Mouse (Mus musculus) adrenal gland, postnatal 4 days (tissue): ENCODE results near the gene Rassf4. TPM values are rescaled to one million over a fixed set of nuclear protein-coding genes. Genes with fewer than 3 reads are reported as not detected.
A peak's percentile ranks its signal among the peaks of the same experiment; 100 is the strongest.
"Not testable (repeated sequence)": the region's sequence is repeated elsewhere in the genome, so short reads cannot be mapped to it uniquely, and the experiment has no call there.

Experiments used
- DNase-seq, 2 experiments: peaks; one replicate each; pipeline ENCODE4 v3.0.0; 2021 to 2022; ENCODE audit warnings: low spot score in 2 of 2, mixed read lengths in 2 of 2
- total RNA-seq, 2 experiments: library from RNA; stranded (reverse); gene quantifications; 2 replicates each; pipeline ENCODE4 v1.2.3; 2021

Rassf4 gene
- total RNA-seq, 2 experiments from 2014 or later: 5.7 to 7.7 TPM

DNA sequence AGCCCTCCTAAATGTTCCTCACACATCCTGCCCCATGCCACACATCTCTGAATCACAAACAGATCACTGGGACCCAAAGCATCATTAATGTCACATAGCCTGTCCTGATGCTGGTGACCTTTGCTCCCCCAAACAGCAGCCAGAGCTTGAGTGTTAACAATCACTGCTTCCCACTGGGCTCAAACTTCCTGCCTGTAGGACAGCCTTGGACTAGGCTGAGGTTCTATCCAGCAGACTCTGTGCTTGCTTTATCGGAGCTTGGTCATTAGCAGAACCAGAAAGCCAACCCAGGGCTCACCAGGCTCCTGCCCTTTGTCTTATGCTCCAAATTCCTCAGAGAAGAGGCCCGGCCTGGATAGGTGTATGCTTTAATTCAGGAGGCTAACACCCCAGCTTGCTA lies 34.9 kb downstream of the Rassf4 start:
- no peak for DNase-seq

DNA sequence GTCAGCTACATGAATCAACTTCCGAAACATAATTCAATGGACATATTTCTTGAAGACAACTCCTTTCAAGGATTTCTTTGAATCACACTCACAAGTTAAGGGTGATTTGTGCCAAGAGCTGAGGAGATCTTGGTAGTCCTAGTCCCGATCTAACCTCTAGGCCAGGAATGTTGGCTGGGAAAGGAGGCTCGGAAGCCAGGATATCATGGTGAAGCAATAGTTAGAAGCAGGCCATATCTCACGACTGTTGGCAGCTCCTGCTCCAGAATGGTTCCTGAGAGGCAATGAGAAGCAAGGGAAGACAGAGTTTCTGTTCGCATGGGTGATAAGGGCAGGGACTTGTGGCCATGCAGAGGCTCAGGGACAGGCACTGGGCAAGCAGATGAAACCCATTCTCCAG lies 36.3 kb downstream of the Rassf4 start:
- DNase-seq: no peak

DNA sequence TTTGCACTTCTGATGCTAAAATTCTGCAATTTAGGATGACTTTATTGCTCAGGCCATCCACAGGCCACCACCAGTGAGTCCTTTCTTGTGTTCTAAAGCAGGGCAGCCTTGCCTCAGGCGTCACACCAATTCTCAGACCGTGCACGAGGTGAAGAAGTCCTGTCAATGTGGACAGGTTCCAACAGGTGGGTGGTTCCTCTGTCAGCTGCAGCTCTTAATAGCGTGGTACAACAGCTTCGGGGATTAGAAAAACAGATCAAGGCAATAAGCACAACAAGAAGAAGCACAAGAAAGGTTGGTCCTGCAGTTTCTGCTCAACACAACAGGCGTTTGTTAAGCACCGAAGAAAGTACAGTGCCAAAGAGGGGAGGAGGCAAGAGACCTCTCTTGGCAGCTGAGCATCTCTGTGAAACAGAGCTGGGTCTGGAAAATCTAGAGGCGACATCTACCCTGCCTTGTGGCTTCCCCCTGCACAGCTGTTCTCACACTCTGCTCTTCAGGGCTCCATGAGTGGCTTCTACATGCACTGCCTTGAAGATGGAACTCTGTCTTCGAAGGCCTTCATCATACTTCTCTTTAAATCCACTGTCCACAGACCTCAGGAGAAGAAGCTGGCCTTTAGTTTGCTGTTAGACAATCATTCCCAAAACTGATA lies 37.0 kb downstream of the Rassf4 start:
- no peak for DNase-seq

DNA sequence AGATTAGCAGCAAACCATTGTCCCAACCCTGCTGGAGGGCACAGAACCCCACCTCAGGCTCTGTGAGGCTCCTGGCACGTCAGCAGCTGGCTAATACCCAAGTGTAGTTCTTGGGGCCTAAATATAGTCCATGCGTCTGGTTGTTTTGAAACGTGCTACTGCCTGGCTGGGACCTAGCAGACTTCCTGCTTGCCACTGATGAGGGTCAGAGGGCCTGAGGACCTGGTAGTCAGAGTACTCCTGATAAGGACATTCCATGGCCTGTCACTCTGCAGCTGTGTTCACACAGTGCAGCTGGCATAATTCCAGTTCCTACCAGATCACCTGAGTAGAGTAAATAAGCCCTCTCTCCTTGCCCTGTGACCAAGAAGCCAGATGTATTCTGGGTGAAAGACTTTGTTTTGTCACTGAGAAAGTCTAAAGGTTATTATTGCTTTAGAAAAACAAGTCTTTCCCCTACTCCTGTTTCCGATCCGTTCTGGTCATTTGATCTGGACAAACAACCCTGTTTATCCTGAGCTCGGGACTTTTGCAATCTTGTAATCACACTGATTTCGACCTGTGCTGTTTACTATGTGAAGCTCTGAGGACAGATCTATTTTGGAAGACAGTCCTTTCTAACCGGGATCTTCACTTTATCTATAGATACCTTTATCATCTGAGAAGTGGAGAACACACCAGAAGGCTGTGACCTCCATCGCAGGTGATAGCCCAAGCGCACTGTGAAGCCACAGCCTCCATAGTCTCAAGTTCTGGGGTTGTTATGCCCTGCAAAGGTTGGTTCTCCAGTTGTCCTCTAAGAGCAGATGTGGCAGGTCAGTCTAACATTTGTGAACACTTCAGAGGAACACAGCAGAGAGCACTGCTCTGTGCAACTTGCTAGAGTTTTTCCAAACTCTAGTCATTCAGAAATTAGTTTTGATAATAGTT lies 38.2 kb downstream of the Rassf4 start:
- no peak for DNase-seq

DNA sequence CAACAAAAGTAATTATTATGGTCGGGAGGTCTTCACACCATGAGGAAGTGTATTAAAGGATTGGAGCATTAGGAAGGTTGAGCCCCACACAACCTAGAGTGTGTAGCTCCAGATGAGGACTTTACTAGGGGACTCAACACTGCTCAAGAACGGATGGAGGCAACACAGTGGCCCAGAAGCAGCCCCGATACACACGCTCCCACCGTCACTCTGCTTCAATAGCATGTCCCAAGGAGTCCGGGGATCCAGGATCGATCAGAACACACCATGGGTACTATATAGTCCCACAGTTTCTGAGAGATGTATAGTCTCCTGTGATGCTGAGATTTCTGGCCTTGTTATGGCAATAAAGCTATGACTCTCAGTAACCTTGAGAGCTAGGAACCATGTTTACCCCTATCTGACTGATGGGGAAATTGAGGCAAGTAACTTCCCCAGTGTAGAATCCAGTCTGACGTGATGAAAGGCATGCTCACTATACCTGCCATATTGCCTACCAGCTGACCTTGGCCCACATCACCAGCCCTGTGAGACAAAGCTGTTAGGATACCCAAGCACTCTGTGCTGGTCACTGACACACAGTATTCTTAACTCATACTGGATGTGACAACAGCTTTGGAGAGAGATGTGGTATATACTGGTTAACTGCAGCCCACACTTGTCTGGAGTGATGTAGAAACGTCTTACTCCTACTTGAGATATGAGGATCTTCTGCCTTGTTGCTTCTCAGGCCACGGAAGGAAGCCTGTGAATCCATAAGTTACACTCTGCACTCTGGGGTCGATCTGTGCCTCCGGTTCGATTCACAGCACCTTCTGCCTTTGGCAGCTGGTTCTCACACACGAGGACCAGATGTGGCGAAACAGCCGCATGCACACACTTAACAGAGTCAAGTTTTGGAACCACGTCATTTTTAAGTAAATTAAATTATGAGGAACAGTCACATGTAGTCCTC lies 39.7 kb downstream of the Rassf4 start:
- no peak for DNase-seq

DNA sequence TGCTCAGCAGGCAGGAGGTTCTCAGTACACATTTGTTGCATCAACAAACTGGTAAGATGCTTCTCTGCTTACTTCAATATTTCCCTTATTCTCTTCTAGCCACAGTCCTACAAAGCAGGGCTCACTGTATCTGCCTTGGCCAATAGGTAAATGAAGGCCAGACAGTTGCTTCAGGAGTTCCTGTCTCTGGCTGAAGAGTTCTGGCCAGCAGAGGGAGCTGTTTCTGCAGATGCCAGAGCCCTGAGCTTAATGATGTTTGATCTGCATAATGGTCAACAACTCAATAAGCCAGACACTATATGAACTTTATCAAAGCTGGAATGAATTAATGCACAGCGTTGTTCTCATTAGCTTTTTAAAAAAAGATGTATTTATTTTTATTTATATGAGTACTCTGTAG lies 41.6 kb downstream of the Rassf4 start:
- peak; percentile 31 to 57 for DNase-seq

DNA sequence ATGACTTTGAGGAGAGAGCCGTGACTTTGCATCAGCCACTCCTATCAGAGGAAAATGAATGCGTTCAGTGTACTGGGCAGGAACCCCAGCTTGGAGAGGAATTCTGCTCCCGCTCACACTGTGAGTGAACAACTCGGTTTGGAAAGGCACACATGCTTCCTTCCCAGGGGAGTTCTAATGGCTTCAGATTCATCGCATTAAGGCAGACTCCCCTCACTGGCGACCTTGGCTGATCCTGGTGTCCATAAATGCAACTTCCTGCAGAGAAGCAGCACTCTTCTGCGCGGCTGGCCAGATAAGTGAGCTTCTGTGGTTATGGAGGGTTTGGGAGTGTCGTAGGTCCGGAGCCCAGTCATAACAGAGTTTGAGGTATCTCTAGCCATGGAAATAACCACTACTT lies 44.0 kb downstream of the Rassf4 start:
- DNase-seq: no peak

DNA sequence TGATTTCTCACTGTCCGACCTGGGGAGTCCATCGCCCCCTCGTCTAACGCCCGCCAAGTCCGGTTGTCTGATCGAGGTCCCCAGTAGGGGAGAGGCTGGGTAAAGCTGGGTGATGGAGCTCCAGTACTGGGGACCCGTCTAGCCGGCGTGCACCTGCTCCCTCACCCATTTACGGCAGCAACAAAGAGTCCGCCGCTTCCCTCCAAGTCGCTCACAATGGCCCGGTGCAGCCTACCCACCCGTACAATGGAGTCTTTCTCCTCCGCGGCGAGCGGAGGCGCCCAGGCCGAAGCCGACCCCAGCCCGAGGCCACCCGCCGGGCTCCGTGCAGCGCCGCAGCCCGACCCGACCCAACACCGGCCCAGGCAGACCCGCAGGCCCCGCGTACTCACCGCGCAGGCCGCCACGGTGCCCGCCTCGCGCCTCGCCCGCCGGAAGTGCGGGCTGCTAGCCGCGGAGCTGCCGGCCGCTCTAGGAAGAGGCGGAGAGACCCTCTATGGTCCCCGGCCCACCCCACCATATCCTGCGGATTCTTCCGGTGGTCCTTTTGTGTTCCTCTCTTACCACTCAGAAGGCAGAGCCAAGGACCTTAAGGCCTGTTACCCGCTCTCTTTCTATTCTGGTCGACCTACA lies 45.1 kb downstream of the Rassf4 start, which contains the start of gene Zfp422:
Gene Zfp422, minus strand, starts transcription at position 461 of the 633 bp plus-strand sequence.
- DNase-seq: peak; percentile 35 to 43

DNA sequence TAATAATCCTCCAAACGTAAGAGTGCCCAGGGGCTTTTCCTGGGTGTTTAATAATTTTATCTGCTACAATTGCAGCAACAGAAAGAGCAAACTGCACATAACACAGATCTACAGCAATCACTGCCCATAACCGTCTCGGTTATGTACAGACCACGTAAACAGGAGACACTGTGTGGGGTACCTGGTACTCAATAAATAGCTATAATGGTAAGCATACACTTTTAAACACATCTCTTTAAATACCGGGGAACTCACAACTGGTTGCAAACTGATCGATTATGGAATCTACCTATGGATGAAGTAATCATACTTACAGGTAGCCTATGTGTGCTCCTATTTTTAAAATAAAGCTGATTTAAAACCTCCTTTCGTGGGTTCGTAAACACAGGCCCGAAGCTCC lies 45.7 kb downstream of the Rassf4 start:
- no peak for DNase-seq

DNA sequence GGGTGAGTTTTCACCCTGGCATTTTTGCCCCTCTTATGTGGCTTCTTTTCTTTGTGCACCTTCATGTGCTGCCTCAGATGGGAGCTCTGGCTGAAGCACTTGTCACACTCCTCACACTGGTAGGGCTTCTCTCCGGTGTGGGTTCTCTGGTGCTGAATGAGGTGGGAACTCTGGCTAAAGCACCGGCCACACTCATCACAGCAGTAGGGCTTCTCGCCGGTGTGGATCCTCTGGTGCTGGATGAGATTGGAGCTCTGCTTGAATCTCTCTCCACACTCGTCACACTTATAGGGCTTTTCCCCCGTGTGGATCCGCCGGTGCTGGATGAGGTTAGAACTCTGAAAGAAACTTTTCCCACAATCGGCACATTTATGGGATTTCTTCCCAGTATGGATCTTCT lies 47.3 kb downstream of the Rassf4 start:
- DNase-seq: not testable (repeated sequence)

DNA sequence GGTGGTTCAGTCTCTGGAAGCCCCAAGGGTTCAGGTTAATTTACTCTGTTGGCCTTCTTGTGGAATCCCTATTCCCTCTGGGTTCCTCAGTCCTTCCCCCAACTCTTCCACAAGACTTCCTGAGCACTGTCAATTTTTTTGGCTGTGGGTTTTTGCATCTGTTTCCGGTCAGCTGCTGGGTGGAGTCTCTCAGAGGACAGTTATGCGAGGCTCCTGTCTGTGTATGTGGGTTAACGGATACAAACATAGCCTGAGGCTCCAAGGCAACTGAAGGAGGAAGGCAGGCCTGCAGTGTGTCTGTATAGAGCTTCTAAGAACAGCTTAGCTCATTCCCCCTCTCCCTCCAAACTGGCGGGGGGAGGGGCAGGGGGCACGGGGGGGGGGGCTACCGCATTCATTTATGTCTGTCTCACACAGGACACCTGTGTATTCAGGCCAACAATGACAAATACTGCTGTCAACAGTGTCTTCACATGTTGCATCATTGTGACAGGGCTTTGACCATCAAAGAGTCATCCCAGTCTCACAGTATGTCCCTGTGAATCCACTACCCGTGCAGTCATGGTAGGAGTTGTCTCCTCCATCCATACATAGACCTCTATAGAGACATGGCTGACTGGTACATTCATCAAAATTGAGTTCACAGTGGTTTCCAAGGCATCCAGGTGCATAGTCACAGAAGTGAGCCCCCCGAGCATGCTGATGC lies 52.3 kb downstream of the Rassf4 start:
- DNase-seq: no peak

DNA sequence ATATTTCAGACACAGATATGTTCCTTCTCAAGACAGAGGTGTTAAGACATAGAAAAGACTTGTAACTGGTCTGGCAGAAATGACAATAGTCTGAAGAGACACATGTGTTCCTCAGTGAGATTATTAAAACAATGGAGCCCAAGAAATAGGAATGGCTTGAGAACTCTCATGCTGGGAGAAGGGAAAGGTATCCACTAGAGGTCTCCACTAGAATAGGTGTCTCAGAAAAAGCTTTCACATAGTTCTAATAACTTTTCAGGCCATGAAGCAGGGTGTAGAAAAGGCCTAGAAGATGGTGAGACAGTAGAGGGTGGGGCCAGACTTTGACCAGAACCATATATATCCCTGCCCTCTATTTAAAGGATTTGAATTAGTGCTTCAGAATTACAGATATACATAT lies 55.7 kb downstream of the Rassf4 start:
- no peak for DNase-seq

DNA sequence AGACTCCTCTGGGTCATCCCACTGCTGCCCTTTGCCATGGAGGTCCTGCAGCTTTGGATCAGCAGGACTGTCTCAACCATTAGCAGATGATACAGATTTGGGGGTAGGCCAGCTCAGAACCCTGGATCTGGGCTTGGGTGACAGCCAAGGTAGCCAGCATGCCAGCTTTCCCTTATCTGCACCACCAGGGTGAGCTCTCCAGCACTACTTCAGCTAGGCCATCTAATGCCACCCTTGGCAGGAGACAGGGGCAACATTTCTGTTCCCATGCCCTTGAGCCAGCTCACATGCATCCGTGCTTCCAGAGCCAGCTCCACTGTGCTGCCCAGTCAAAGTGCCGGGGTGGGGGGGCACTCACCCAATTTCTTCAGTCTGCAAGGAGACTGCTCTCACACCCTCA lies 58.0 kb downstream of the Rassf4 start:
- no peak for DNase-seq

DNA sequence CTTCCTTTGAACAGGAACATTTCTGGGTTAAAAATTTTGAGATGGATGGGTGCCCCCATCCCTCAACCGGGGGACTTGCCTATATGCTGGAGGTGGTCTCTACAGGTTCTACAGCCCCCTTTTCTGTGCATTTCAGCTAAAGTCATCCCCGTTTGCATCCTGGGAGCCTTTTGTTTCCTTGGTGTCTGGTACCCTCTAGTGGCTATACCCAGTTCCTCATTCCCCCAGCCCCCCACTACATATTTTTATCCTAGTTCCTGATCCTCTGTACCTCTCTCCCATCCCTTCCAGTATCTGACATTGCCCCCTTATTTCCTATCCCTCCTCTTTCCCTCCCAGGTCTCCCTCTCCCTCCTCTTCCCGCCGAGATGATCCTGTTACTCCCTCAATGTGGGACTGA lies 66.5 kb downstream of the Rassf4 start:
- no peak for DNase-seq

DNA sequence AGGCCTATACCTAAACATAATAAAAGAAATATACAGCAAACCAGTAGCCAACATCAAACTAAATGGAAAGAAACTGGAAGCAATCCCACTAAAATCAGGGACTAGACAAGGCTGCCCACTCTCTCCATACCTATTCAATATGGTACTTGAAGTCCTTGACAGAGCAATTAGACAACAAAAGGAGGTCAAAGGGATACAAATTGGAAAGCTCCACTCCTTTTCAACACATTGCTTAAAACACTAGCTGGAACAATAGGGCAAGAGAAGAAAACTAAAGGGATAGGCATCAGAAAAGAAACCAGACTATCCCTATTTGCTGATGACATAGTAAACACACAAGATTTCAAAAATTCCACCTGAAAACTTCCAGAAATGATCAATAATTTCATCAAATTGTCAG lies 72.8 kb downstream of the Rassf4 start:
- not testable (repeated sequence) for DNase-seq

DNA sequence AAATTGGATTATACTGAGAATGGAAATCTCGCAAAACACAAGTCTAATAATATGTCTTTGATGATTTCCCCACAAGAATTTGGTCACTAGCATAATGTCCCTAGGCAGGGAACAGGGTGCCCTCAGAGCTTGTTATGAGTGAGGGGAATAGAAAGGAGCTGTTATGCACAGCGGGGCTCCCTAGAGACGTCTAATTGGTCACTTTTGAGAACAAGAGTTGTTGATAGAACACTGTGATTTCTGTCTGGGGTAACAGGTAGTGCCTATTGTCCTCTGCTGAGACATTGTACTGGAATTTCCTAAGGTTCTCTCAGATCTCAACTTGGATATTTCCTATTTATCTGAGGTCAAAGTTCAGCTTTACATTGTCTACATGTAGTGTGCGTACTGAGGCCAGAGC lies 89.7 kb downstream of the Rassf4 start, which contains the start of gene Olfr215:
Gene Olfr215, minus strand, starts transcription at position 101 of the 400 bp plus-strand sequence.
- no peak for DNase-seq
